Mouse (Mus musculus): Measurements from ENCODE around the gene Wfdc2.

DNA sequence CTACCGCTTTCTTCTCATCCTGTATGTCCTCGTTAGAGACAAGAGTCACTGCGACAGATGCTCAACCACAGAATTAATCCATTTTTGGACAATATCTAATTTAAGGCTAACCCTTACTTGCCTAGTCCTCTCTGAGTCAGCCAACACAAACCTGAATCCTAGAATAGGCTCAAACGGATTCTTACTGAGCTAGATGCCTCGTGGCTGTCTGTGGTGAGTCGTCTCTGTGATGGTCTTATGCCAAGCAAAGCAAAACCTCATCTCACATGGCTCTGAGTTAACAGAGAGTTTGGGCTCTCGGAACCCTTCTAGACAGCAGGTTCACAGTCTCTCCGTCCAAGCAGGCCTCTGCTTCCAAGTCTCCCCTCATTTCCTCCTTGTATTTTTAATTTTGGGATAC, 42.2 kb downstream of the Wfdc2 start:
- TF ChIP-seq CTCF (IDR thresholded peaks at IDR 0.05; ENCODE audit: control insufficient read depth, insufficient read depth, insufficient replicate concordance, low read depth, low read length) = no peak
- TF ChIP-seq POLR2A (IDR thresholded peaks at IDR 0.05; ENCODE audit: control insufficient read depth, low read depth, low read length) = no peak

Data from testis, adult 2 months (tissue).